Mouse (Mus musculus): Measurements from ENCODE around the gene Igflr1.

Igflr1 gene

DNA sequence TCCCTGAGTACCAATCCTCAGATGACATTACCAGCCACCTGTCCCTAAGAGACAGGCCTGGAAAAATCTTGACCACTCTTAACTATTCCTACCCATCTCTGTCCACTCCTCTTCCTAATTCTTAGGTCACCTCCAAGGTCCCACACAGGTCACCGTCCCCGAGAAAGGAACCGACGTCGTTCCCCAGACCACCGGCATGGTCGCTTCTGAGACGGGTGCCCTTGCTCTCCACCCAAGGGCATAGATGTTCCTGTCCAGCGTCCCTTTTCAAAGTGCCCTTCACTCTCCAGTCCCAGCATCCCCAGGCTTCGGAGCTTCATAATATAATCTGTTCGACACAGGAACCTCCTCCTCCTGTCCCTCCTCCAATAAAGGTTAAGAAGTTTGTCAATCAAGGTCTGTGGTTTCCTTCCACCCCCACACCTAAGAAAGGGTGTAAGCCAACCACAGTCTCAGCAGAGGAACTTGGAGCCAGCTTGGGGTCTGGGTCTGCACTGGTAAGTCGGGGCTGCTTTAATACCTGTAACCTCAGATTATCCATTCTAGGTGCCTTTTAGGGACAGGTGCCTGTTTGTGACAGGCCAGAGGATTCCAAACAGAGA lies at the start of gene Igflr1:
Gene Igflr1, plus strand, starts transcription at position 458 of the 602 bp plus-strand sequence.
- no peak for DNase-seq (ENCODE audit: low spot score in 2 of 2)

DNA sequence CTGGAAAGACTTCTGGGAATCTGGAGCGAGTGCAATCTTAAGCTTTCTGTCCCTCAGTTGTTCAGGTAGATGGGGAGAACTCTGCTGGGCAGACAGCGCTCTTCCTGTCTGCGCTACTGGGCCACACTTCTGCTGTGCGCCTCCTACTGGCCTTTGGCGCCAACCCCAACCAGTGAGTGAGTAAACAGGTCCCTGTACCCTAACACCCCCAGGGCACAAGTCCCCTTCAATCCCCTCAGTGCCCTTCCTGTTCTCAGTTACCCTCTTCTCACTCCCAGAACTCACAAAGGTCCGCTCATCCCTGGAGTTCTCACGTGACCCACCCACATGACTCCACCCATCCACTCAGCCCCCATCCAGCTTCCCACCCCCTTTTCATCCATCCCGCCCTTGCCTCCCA lies 46.9 kb upstream of the Igflr1 start:
- no peak for DNase-seq (ENCODE audit: low spot score in 2 of 2)

DNA sequence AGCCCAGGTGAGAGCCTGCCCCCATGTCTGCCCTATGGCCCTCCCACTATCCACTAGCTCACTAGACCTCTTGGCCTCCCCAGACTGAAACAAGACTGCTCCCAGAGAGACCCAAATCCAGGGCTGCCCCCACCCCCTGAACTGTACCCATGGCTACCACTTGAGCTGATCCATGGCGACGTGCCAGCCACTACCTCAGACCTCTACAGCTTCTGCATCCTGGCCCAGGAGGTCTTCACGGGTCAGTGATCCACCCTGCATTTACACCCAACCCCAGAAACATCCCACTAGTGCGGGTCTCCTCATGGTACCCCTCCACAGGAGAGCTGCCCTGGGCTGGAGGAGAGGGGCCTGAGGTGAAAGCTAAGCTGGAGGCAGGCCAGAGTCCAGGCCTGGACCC lies 44.8 kb upstream of the Igflr1 start:
- no peak for DNase-seq (ENCODE audit: low spot score in 2 of 2)

DNA sequence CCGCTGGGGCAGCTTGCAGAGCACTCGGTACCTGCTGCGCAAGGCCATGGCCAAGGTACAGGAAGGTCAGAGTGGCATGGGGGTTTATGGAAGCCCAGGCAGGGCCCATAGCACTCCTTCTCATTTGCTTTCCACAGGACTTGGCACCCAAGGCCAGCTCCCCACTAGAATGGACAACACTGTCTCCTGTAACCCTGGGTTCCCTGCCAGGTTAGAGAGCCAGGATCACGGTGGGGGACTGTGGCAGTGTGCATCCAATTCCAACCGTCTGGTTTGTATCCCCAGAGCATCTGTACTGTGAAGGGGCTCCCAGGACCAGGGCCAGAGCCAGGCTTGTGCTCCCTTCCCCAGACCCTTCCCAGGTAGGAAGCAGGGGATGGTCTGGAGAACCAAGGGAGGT lies 44.4 kb upstream of the Igflr1 start:
- DNase-seq (ENCODE audit: low spot score in 2 of 2): no peak

DNA sequence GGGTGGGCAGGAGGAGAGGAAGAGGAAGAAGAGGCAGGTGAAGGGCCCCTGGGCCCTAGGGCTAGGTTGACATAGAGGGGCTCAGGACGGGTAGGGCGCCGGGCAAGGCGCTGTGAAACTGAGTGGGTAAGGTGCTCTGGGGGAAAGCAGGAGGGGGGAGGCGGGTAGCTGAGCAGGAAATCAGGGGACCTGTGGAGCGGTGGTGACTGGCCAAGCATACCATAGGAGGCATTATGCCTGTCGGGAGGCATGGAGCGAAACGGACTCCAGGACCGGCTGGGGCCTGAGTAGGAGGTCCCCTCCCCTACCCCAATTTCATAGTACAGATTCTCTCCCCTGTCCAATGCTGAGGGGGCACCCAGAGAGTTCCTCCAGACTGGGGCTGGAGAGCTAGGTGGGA lies 42.4 kb upstream of the Igflr1 start:
- no peak for DNase-seq (ENCODE audit: low spot score in 2 of 2)

DNA sequence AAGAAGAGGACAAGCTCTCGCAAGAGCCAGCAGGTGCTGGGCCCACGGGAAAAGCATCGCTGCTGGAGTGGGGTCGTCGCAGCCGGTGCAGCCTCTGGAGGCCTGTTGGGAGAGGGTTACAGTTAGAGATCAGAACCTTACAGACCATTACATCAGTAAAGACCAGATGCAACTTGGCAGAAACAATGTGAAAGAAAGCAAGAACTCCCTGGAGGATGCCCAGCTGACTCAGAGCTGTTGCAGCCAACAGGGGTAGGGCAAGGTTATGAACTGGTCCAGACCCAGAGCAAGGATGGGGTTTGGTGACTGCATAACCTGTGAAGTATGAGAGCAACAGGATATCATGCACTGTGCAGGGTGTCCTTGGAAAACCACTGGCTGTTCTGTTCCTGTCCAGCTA lies 40.7 kb upstream of the Igflr1 start:
- no peak for DNase-seq (ENCODE audit: low spot score in 2 of 2)

DNA sequence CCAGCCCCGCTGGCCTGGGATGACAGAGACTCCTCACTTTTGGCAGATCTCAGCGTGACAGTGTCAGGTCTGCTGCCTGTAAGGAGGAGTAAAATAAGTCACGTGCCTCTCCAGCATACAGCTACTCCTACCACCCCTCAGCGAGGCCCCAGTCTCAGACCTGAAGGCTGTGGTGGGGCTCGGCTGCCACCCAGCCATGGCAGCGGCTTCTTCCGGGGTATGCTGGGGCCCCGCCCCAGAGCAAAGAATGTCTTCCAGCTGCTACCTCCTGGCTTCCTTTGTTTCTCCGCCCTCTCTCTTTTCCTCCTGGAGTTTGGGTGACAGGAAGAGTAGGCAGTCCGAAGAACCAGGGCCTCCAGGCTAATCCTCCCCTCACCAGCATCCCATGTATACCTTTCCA lies 39.3 kb upstream of the Igflr1 start:
- no peak for DNase-seq (ENCODE audit: low spot score in 2 of 2)

DNA sequence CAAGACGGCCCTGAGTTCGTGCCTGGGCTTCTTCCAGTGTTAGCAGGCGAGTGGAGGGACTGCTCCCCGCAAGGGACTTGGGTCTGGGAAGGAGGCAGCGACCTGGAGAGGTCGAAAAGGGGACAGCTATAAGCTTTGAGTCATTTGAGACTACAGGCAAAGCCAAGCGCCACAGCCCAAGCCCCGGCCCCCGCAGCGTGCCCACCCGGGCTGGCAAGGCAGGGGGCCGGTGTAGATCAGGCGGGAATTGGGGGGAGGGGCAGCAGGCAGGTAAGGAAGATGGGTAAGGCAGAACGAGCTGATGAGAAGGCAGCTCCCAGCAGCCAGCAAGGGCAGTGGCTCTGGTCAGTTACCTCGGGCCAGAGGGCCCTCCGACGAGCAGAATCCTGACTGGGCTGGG lies 38.8 kb upstream of the Igflr1 start:
- DNase-seq (ENCODE audit: low spot score in 2 of 2): no peak

DNA sequence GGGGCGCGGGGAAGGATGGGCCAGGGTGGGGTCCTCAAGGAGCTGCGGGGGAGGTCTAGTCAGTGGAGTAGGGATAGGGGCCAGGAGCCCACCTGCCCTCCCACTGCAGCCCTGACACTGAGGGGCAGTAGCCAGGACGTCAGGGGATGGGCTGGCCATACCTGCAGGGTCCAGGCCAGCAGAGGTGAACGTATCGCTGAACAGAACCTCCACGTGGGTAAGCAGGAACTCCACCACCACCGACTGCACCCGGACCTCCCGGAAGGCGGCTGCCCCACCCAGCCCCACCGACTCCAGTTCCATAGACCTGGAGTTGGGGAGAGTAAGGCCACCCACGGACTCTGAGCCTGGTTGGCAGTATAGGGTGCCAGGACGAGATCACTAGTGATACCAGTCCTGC lies 38.2 kb upstream of the Igflr1 start:
- no peak for DNase-seq (ENCODE audit: low spot score in 2 of 2)

DNA sequence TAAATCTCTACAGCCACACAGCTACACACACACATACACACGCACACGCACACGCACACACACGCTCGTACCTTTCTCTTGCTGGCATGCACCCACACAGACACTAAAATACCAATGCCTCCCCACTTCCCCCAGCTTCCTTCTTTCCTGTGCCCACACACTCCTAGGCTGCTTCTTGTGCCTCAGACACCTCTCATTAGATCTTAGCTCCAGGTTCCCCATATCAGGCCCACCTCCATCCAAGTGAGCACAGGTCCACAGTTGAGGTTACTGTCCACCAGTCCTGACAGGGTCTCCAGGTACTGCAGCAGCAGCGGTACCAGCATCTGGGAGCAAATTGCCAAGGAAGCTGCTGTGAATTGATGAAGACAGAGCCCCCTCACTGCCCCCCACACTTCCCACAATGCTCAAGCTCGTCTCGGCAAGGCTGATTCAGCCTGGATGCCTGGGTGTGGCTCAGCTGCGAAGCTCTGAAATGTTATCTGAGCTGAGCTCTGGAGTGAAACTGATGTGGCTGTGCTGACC lies 33.9 kb upstream of the Igflr1 start:
- no peak for DNase-seq (ENCODE audit: low spot score in 2 of 2)

DNA sequence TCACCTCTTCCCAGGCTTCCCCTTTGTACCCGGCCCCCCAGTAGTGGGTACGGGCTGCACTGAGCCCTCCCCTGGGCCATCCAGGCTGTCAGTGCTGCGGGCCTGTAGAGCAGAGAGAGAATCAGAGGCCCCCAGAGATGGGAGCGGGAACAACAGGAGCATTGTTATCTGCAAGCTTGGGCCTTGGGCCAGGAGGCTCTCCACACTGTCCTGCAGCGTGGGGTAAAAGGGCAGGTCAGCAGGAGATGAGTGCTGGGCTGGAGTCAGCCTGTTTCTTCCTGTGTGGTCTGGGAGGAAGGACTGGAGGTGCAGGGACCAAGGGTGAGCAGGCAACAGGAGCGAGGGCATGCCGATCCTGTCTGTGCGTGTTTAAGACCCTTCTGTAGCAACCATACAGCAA lies 32.3 kb upstream of the Igflr1 start:
- no peak for DNase-seq (ENCODE audit: low spot score in 2 of 2)

DNA sequence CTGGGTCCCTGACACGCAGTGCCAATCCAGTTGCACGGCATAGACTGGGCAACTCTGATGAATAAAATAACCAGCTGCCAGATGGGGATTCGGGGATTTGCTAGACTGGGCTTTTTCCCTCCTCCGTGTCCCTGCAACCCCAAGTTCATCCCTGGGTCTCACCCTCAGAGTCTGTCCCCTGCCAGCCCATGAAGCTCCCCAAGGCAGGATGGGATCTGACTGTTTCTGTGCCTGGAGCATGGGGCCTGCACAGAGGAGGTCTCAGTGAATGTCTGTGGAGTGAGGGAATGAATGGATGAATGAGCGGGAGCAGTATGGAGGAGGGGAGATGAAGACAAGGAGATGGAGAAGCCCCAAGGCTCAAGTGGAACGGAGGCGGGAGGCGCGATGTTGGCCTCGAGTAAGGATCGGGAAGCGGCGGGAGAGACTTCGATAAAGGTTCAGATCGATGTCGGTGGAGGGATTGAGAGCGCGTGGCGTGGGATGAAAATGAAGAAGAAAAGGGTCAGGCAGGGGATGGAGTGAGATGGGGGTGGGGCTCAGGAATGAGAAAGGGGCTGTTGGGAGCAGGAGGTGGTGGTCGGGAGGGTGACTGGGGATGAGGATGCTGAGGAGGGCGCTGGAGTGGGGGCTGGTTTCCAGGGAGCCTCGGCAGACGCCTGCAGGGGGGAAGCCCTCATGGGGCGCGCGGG lies 31.1 kb upstream of the Igflr1 start:
- no peak for DNase-seq (ENCODE audit: low spot score in 2 of 2)

DNA sequence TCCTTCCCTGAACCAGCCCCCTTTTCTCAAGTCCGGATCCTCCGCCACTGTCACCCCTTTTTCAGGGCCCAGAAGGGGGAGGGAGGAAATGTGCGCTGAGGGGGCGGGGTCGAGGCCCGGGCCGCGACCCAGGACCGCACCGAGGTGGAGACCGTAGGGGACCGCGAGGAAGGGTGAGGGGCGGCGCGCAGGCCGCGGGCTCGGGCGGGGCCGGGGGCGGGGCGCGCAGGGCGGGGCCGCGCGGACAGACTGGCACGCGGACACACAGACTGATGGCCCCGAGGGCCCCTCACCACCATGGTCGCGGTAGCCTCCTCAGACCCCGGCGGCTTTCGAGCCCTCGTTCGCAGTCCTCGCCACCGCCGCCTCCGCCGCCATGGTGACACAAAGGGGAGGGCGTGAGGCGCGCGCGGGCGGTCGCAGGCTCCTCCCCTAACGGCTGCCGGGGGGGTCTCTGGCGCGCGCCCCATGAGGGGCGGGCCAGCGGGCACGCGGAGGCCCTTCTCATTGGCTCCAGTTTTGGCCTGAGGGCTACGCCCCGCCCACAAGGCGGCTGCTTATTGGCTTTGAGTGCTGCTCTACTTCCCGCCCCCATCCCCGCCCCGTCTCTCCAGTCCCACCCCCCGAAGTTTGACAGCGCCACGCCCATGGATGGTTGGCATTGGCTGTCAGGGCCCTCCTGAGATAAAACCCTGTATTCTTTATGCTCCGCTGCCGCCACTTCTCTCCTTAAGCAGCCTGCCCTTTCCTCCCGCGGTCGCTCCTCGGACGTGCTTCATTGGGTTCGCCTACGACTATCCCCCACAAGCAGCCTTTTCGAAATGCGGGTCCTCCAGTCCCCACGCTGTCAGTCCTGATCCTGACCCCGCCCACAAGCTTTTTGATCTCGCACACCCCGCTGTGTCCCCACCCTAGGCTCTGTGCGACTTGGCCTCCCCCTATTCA lies 30.3 kb upstream of the Igflr1 start, which contains the start of gene Arhgap33:
Gene Arhgap33, minus strand, starts transcription at position 428 of the 945 bp plus-strand sequence.
- peak; percentile 97 for DNase-seq (ENCODE audit: low spot score in 2 of 2)

DNA sequence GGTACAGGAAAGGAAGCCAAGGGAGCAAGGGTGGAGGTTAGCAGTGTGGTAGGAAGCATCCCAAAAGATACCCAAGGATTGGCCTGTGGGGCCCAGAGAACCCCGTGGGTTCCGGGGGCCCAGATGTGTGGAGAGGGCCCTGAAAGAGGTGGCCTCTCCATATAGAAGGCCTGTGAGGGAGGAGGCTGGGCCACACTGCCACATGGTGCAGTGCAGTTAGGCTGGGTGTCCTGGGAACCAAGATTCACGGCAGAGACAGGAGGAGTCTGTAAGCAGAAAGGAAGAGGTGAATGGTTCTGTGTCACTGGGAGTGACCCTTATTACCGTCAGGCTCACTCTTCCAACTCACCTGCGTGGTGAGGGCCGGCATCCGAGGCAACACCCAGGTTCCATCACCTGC lies 24.7 kb upstream of the Igflr1 start:
- DNase-seq (ENCODE audit: low spot score in 2 of 2): no peak

DNA sequence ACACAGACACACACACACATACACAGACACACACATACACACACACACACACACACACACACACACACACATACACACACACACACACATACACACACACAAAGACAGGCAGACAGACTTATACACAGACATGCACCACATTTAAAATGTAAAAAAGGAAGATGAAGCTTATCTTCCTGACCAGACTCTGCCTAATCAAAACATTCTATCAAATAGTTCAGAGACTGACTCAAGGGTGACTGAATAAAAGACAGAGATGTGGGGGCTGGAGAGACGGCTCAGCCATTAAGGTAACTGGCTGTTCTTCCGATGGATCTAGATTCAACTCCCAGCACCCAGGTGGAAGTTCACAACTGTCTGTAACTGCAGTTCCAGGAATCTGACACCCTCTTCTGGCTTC lies 20.9 kb upstream of the Igflr1 start:
- DNase-seq (ENCODE audit: low spot score in 2 of 2): no peak

DNA sequence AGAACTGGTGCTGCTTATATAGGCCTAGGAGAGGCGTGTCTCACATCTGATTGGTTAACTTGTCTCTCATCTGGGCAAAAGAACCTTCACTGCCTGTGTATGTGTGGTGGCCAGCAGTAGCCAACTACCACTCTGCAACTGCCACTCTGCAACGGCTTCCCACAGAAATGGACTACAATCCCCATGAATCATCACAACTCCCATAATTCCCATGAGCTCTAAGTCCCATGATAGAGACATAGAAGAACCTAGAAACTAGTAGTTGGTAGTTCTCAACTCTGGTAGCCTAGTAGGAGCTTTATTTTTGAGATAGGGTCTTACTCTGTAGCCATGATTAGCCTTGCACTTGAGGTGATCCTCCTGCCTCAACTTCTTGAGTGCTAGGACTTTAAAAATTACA lies 15.3 kb upstream of the Igflr1 start:
- DNase-seq (ENCODE audit: low spot score in 2 of 2): no peak

DNA sequence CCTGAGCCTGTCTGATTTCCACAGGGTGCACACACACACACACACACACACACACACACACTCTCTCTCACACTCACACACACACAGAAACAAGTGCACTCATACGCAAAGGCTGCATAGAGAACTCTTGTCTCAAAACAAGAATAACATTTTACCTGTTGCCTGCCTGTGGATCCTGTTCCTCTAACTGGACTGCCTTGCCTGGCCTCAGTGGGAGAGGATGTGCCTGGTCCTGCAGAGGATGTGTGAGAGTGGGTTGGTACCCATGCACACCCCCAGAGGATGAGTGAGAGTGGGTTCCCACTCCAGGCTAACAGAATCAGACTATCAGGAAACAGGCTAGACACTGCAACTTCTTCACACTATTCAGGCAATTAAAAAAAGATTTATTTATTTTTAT lies 14.6 kb upstream of the Igflr1 start:
- no peak for DNase-seq (ENCODE audit: low spot score in 2 of 2)

DNA sequence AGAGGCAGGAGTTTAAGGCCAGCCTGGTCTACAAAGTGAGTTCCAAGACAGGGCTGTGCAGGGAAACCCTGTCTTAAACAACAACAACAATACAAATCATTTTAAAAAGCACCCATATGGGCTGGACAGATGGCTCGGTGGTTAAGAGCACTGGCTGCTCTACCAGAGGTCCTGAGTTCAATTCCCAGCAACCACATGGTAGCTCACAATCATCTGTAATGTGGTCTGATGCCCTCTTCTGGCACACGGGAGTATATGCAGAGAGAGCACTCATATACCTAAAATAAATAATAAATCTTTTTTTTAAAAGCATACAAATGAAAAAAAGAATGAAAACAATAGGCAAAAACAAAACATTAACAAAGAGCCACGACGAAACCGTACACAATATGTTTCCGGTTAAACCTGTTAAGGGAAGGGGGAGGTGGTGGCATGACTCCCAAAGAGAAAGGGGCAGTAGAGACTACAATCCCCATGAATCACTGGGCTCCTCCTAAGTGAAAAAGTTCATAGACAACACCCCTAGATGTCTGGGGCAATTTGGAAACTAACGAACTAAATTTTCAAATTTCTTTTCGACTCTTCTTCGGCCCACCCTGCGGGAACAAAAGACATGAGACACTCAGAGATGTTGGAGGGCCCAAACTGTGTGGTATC lies 13.7 kb upstream of the Igflr1 start:
- DNase-seq (ENCODE audit: low spot score in 2 of 2): peak in 1 of 2 experiments; percentile 55

DNA sequence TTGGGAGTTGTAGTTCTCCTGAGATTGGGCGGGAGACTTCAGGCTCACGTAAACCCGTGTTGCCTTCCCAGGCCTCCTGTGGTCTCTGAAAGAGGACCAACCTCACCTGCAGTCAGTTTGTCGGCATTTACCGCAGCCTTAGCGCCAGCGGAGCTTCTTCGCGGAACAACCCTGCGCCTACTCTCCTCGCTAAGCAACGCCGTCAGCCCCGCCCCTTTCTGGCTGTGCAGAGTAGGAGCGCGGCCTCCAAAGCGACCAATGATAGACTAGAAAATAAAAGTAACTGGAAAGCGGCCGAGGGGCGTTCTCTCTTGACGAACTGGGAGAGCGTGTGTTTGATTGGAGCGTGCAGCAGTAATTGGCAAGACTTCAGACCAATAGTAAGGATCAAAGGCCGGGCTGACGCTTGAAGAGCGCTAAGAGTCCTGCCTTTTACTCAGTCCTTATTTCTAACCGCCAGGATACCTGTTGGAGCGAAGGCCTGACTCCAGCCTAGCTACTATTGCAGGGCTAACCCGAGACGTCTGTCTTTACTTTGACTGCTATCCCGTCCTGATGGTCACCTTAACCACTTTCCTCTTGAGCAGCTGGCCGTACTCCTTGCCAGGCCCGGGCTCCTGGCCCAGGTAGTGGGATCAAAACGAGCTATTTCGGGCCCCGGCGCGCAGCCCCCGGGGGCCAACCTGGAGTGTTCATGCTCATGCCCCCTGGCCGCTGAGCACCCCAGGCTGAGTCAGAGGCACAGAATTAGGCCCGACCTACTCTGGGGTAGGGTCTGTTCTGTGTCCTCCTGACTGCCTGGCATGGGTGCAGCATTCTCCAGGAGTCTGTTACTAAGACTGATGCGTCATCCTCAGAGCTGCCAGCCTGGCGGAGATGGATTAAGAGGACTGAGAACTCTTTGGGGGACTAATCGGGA lies 12.9 kb upstream of the Igflr1 start, which contains the start of the genes Hspb6 and Proser3:
Gene Hspb6, plus strand, starts transcription at position 77 of the 919 bp plus-strand sequence.
Gene Proser3, minus strand, starts transcription at position 198 of the 919 bp plus-strand sequence.
- DNase-seq (ENCODE audit: low spot score in 2 of 2): peak; percentile 95

DNA sequence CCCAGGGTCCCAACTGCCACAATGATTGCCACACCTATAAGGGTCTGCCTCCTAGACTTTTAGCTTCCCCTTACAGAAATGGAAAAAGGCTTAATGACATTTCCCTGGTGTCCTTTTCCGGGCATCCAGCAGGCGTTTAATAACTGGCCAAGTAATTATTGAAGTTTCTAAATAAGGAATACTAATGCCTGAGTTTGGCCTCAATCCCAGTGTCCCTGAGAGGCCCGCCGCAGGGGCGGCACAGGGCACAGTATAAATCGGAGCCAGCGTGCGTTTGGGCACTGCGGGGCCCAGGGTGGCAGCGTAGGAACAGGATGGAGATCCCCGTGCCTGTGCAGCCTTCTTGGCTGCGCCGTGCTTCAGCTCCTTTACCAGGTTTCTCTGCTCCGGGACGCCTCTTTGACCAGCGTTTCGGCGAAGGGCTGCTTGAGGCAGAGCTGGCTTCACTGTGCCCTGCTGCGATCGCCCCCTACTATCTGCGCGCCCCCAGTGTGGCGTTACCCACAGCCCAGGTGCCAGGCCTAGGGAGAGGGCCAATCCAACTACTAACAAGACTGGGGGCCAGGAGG lies 12.1 kb upstream of the Igflr1 start:
- DNase-seq (ENCODE audit: low spot score in 2 of 2): peak in 1 of 2 experiments; percentile 34
